Mouse (Mus musculus): ENCODE measurements at regions not wholly inside any gene's neighbourhood (a gene's known extent, or its start where the extent isn't known, plus 50 kb on each side); places are given as distances from the start of the nearest gene placed in this dataset.

GRCm38 (mm10) chr17:84107946-84108686 lies 79.6 kb downstream of the Zfp36l2 start:
- no peak for DNase-seq (ENCODE audit: low spot score)

- no peak for DNase-seq (ENCODE audit: low spot score)
Observed at GRCm38 (mm10) chr17:84107497-84107896, 80.2 kb downstream of the Zfp36l2 start.

- no peak for DNase-seq (ENCODE audit: low spot score)
Observed at GRCm38 (mm10) chr17:84104242-84104641, 83.5 kb downstream of the Zfp36l2 start.

- no peak for DNase-seq (ENCODE audit: low spot score)
Observed at GRCm38 (mm10) chr17:84103344-84103743, 84.4 kb downstream of the Zfp36l2 start.

GRCm38 (mm10) chr17:84101652-84102051 lies 86.1 kb downstream of the Zfp36l2 start:
- no peak for DNase-seq (ENCODE audit: low spot score)

GRCm38 (mm10) chr17:84100523-84100922 lies 87.2 kb downstream of the Zfp36l2 start:
- no peak for DNase-seq (ENCODE audit: low spot score)

GRCm38 (mm10) chr17:84099737-84100136 lies 88.0 kb downstream of the Zfp36l2 start:
- no peak for DNase-seq (ENCODE audit: low spot score)

GRCm38 (mm10) chr17:84097871-84098430 lies 89.8 kb downstream of the Zfp36l2 start:
- no peak for DNase-seq (ENCODE audit: low spot score)

GRCm38 (mm10) chr17:84097286-84097685 lies 90.5 kb downstream of the Zfp36l2 start:
- DNase-seq (ENCODE audit: low spot score): no peak

- DNase-seq (ENCODE audit: low spot score): no peak
Observed at GRCm38 (mm10) chr17:84096345-84097260, 91.1 kb downstream of the Zfp36l2 start.

GRCm38 (mm10) chr17:84095829-84096228 lies 91.9 kb downstream of the Zfp36l2 start:
- DNase-seq (ENCODE audit: low spot score): no peak

GRCm38 (mm10) chr17:84095089-84095488 lies 92.7 kb downstream of the Zfp36l2 start:
- no peak for DNase-seq (ENCODE audit: low spot score)

- DNase-seq (ENCODE audit: low spot score): no peak
Observed at GRCm38 (mm10) chr17:84086394-84086793, 101.4 kb downstream of the Zfp36l2 start.

- no peak for DNase-seq (ENCODE audit: low spot score)
Observed at GRCm38 (mm10) chr17:84085721-84086120, 102.0 kb downstream of the Zfp36l2 start.

GRCm38 (mm10) chr17:84085232-84085631 lies 102.5 kb downstream of the Zfp36l2 start:
- DNase-seq (ENCODE audit: low spot score): no peak

GRCm38 (mm10) chr17:84083307-84084263 lies 104.2 kb downstream of the Zfp36l2 start:
- DNase-seq (ENCODE audit: low spot score): no peak

GRCm38 (mm10) chr17:84082571-84082970 lies 105.2 kb downstream of the Zfp36l2 start:
- no peak for DNase-seq (ENCODE audit: low spot score)

- no peak for DNase-seq (ENCODE audit: low spot score)
Observed at GRCm38 (mm10) chr17:84081751-84082352, 105.9 kb downstream of the Zfp36l2 start.

- DNase-seq (ENCODE audit: low spot score): no peak
Observed at GRCm38 (mm10) chr17:84075081-84075938, 112.4 kb downstream of the Zfp36l2 start.
